Mouse (Mus musculus) mouse embryonic stem cell (cell line): ENCODE results near the gene Ddo.

Experiments
- in situ Hi-C, 2 experiments: fragments of 300-500 bp; cut with MboI; formaldehyde crosslinking; loops; 1 replicate in 1 of 2; 3 replicates in 1 of 2; pipeline ENCODE4 v1.14.3; 2019 to 2020; ENCODE audit warnings: low sequenced_read_pairs in 2 of 2, low pct_unique_long_range_greater_than_20kb in 1 of 2, mixed read lengths in 1 of 2; ENCODE audit not compliant: unreplicated experiment in 1 of 2

The Ddo gene

GRCm38 (mm10) chr10:40629656-40630311, at the start of gene Ddo:
TSS of gene Ddo (plus strand) at chr10:40630011.
- in situ Hi-C loops, result no loop called here

GRCm38 (mm10) chr10:40583584-40584255, 46.1 kb upstream of the Ddo start:
- in situ Hi-C loops, result no loop called here

- in situ Hi-C loops, result no loop called here
Observed at GRCm38 (mm10) chr10:40592186-40592585, 37.6 kb upstream of the Ddo start.

GRCm38 (mm10) chr10:40597177-40597576, 32.6 kb upstream of the Ddo start:
- in situ Hi-C loops, result no loop called here

- in situ Hi-C loops, result no loop called here
Observed at GRCm38 (mm10) chr10:40604706-40605394, 25.0 kb upstream of the Ddo start.

- in situ Hi-C loops, result no loop called here
Observed at GRCm38 (mm10) chr10:40617973-40618372, 11.8 kb upstream of the Ddo start.

GRCm38 (mm10) chr10:40619760-40620159, 10.1 kb upstream of the Ddo start:
- in situ Hi-C loops, result no loop called here

- in situ Hi-C loops, result no loop called here
Observed at GRCm38 (mm10) chr10:40629140-40629539, 671 bp upstream of the Ddo start.

- in situ Hi-C loops, result no loop called here
Observed at GRCm38 (mm10) chr10:40630457-40630856, 646 bp downstream of the Ddo start.

- in situ Hi-C loops, result no loop called here
Observed at GRCm38 (mm10) chr10:40630961-40631360, 1.1 kb downstream of the Ddo start.

- in situ Hi-C loops, result no loop called here
Observed at GRCm38 (mm10) chr10:40632087-40632486, 2.3 kb downstream of the Ddo start.

GRCm38 (mm10) chr10:40637331-40637730, 7.5 kb downstream of the Ddo start:
- in situ Hi-C loops, result no loop called here

- in situ Hi-C loops, result no loop called here
Observed at GRCm38 (mm10) chr10:40638276-40638675, 8.5 kb downstream of the Ddo start.

GRCm38 (mm10) chr10:40638823-40639819, 9.3 kb downstream of the Ddo start:
- in situ Hi-C loops, result no loop called here

GRCm38 (mm10) chr10:40640406-40640805, 10.6 kb downstream of the Ddo start:
- in situ Hi-C loops, result no loop called here

- in situ Hi-C loops, result no loop called here
Observed at GRCm38 (mm10) chr10:40641901-40642300, 12.1 kb downstream of the Ddo start.

- in situ Hi-C loops, result no loop called here
Observed at GRCm38 (mm10) chr10:40643126-40643525, 13.3 kb downstream of the Ddo start.

- in situ Hi-C loops, result no loop called here
Observed at GRCm38 (mm10) chr10:40644456-40644855, 14.6 kb downstream of the Ddo start.

- in situ Hi-C loops, result no loop called here
Observed at GRCm38 (mm10) chr10:40645346-40645745, 15.5 kb downstream of the Ddo start.
